Mouse (Mus musculus) small intestine, adult 2 months (tissue): ENCODE measurements around the gene Setdb2. TPM values are rescaled to one million over a fixed set of nuclear protein-coding genes. Genes with fewer than 3 reads are reported as not detected.

Experiments
- H3K27ac ChIP-seq: fragments of 200-500 bp; 2 replicates; pipeline ENCODE4 v1.5.1; 2012; ENCODE audit warnings: low read depth, low read length, control low read depth, inconsistent platforms; ENCODE audit not compliant: insufficient read depth
- H3K27me3 ChIP-seq: fragments of 200-500 bp; 2 replicates; pipeline ENCODE4 v1.6.1; 2012; ENCODE audit warnings: mild to moderate bottlenecking, moderate library complexity, low read length, inconsistent platforms; ENCODE audit not compliant: control insufficient read depth, insufficient read depth
- H3K36me3 ChIP-seq: fragments of 200-500 bp; 2 replicates; pipeline ENCODE4 v1.6.1; 2012; ENCODE audit warnings: mild to moderate bottlenecking, low read length, control low read depth, inconsistent platforms; ENCODE audit not compliant: control insufficient read depth, insufficient read depth
- H3K4me1 ChIP-seq: fragments of 200-500 bp; 2 replicates; pipeline ENCODE4 v1.6.1; 2012; ENCODE audit warnings: low read length, inconsistent platforms, mixed read lengths; ENCODE audit not compliant: control insufficient read depth, insufficient read depth, insufficient read length
- H3K4me3 ChIP-seq: fragments of 200-500 bp; 2 replicates; pipeline ENCODE4 v1.5.1; 2012; ENCODE audit warnings: low read depth, mild to moderate bottlenecking, control low read depth, inconsistent platforms, low read length, moderate library complexity
- CTCF ChIP-seq: fragments of 200-500 bp; IDR thresholded peaks from 2 replicates; pipeline ENCODE4 v1.5.1; 2012; ENCODE audit warnings: low read depth, mild to moderate bottlenecking, control low read depth, inconsistent platforms, low read length, moderate library complexity, mixed read lengths; ENCODE audit not compliant: insufficient replicate concordance, insufficient read length; ENCODE audit errors: extremely low read depth
- POLR2A ChIP-seq: fragments of 200-500 bp; IDR thresholded peaks from 2 replicates; pipeline ENCODE4 v1.6.1; 2012; ENCODE audit warnings: low read depth, mild to moderate bottlenecking, control low read depth, inconsistent platforms, low read length, moderate library complexity
- WGBS: fragments of 180-500 bp; shearing (Covaris S2); methylation state at CpG from one replicate; pipeline ENCODE4 v1.1.7; 2018; 5-methylcytosine and 5-hydroxymethylcytosine counted together
- polyA plus RNA-seq: library from polyadenylated mRNA; depleted of rRNA; stranded (reverse); fragments of >200 nt; gene quantifications from 2 replicates; pipeline ENCODE4 v1.2.3, GENCODE M21; 2012

Gene Setdb2
- polyA plus RNA-seq, 1 experiment = 5.6 TPM

- H3K4me1 ChIP-seq = no peaks in the 10 kb centered on the region
- TF ChIP-seq POLR2A = no peak
- TF ChIP-seq CTCF = no peak
- H3K27me3 ChIP-seq = no peaks in the 10 kb centered on the region; the same call in 1 of the 2 replicates
- no peak overlapping the region for H3K27ac ChIP-seq
- no peaks in the 10 kb centered on the region for H3K36me3 ChIP-seq
- WGBS = 76% methylated on average over 1 of the region's 1 CpGs
- no peak overlapping the region for H3K4me3 ChIP-seq
These were observed 4.7 kb upstream of the Setdb2 start for GRCm38 (mm10) chr14:59445421-59445820.

GRCm38 (mm10) chr14:59441472-59441805 is 755 bp upstream of the Setdb2 start:
- TF ChIP-seq CTCF (no peak), POLR2A (no peak)
- H3K27me3 ChIP-seq = no peaks in the 10 kb centered on the region; the same call in 1 of the 2 replicates

GRCm38 (mm10) chr14:59440039-59440438 is 645 bp downstream of the Setdb2 start:
- peak overlapping the region; percentile 42; the same call in 1 of the 2 replicates for H3K4me3 ChIP-seq
- peak overlapping the region; percentile 32; the same call in 1 of the 2 replicates for H3K27ac ChIP-seq
- TF ChIP-seq CTCF (no peak), POLR2A (no peak)

More at GRCm38 (mm10) chr14:59441472-59441805, 755 bp upstream of the Setdb2 start:
- Histone ChIP-seq H3K4me1 (no peaks in the 10 kb centered on the region), H3K27ac (peak overlapping the region; percentile 94), H3K36me3 (peaks cover 5% of the 10 kb centered on the region; the same call in 1 of the 2 replicates), H3K4me3 (peak overlapping the region; percentile 98)
- 2% methylated on average over 6 of the region's 6 CpGs for WGBS

GRCm38 (mm10) chr14:59438505-59438904 is 2.2 kb downstream of the Setdb2 start:
- Histone ChIP-seq H3K4me3 (no peak overlapping the region), H3K36me3 (peaks cover 7% of the 10 kb centered on the region; the same call in 1 of the 2 replicates), H3K27me3 (no peaks in the 10 kb centered on the region; the same call in 1 of the 2 replicates), H3K27ac (no peak overlapping the region), H3K4me1 (no peaks in the 10 kb centered on the region)
- no peak for TF ChIP-seq POLR2A
- no peak for TF ChIP-seq CTCF
- 55% methylated on average over 2 of the region's 2 CpGs for WGBS

More at GRCm38 (mm10) chr14:59440039-59440438, 645 bp downstream of the Setdb2 start:
- H3K4me1 ChIP-seq = no peaks in the 10 kb centered on the region
- no peaks in the 10 kb centered on the region; the same call in 1 of the 2 replicates for H3K27me3 ChIP-seq
- peaks cover 7% of the 10 kb centered on the region; the same call in 1 of the 2 replicates for H3K36me3 ChIP-seq
- 1% methylated on average over 7 of the region's 7 CpGs for WGBS

- peaks cover 7% of the 10 kb centered on the region; the same call in 1 of the 2 replicates for H3K36me3 ChIP-seq
- no peaks in the 10 kb centered on the region for H3K4me1 ChIP-seq
- WGBS = 97% methylated on average over 3 of the region's 3 CpGs
- H3K27me3 ChIP-seq = no peaks in the 10 kb centered on the region; the same call in 1 of the 2 replicates
- no peak overlapping the region for H3K4me3 ChIP-seq
- TF ChIP-seq CTCF = no peak
- no peak for TF ChIP-seq POLR2A
- no peak overlapping the region for H3K27ac ChIP-seq
These were observed 3.3 kb downstream of the Setdb2 start for GRCm38 (mm10) chr14:59437398-59437797.

GRCm38 (mm10) chr14:59435206-59435605 is 5.5 kb downstream of the Setdb2 start:
- Histone ChIP-seq H3K4me3 (no peak overlapping the region), H3K4me1 (no peaks in the 10 kb centered on the region), H3K27me3 (no peaks in the 10 kb centered on the region), H3K36me3 (peaks cover 7% of the 10 kb centered on the region; the same call in 1 of the 2 replicates), H3K27ac (no peak overlapping the region)
- TF ChIP-seq CTCF (no peak), POLR2A (no peak)

- Histone ChIP-seq H3K4me1 (no peaks in the 10 kb centered on the region), H3K27me3 (no peaks in the 10 kb centered on the region), H3K36me3 (peaks cover 7% of the 10 kb centered on the region; the same call in 1 of the 2 replicates), H3K4me3 (no peak overlapping the region), H3K27ac (no peak overlapping the region)
- TF ChIP-seq POLR2A (no peak), CTCF (no peak)
- whole genome bisulfite sequencing = 66% methylated on average over 2 of the region's 2 CpGs
These were observed 6.8 kb downstream of the Setdb2 start for GRCm38 (mm10) chr14:59433902-59434301.

GRCm38 (mm10) chr14:59430556-59430955 is 10.1 kb downstream of the Setdb2 start:
- 57% methylated on average over 1 of the region's 1 CpGs for WGBS
- Histone ChIP-seq H3K4me1 (no peaks in the 10 kb centered on the region), H3K27ac (no peak overlapping the region)

More at GRCm38 (mm10) chr14:59430556-59430955, 10.1 kb downstream of the Setdb2 start:
- Histone ChIP-seq H3K27me3 (no peaks in the 10 kb centered on the region), H3K36me3 (no peaks in the 10 kb centered on the region), H3K4me3 (no peak overlapping the region)
- TF ChIP-seq CTCF (no peak), POLR2A (no peak)
